Mouse (Mus musculus): ENCODE data around the gene Ppfia1. TPM values are rescaled to one million over a fixed set of nuclear protein-coding genes. Genes with fewer than 3 reads are reported as not detected.

Gene Ppfia1
- 12.8 and 23.9 TPM in 2 replicates for polyA plus RNA-seq (2015; fragmentation: Nextera tagmentation; extraction: Ambion mirVana)

DNA sequence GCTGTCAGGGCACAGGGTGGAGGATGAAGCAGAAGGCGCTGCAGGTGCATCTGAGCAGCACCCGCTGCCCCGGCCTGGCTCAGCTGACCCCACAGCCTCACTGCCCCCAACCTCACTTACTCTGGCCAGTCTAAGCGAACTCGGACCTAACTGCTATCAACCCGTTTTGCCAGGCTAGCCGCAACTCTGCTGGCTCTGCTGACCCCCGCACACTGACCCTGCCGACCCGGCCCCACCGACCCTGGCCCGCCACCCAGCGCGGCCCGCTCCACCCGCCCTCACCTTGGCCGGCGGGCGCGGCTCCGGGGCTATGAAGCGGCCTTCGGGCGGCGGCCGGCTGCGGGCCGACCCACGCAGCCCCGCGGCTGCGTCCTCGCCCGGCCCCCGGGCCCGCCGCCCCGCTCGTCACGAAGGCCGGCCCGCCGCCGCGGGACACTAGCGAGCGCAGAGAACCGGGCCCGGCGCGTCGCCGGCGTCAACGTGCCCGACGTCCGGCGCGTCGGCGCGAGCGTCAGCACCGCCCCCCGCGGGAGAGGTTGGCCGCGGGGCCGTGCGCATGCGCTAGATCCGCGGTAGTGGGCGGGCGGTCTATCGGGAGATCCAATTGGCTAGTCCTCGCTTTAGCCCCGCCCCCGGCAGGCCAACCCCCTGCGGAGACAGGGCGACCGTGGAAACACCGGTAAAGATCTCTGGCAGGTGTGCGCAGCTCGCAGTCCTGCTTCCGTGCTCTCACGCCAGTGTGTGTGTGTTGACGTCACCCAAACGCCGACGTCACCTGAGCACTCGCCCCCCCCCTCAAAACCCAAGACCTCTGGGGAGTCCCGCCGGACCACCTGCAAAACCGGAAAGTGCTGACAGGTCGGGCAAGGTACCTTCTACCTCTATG is at the start of gene Ppfia1:
TSS of gene Ppfia1 (minus strand) at position 493 of the 886 bp plus-strand sequence.
- Histone ChIP-seq H3K9me3 (ENCODE audit: control insufficient read depth, low read length) (no peaks in the 10 kb centered on the region), H3K36me3 (ENCODE audit: control insufficient read depth, insufficient read depth, low read length) (0 out of 2 replicates have a peak, but pooled peaks cover 4% of the 10 kb centered on the region), H3K4me3 (ENCODE audit: low read length) (peak within 1 kb of the TSS; percentile 92), H3K9ac (ENCODE audit: low read depth, low read length) (peak within 1 kb of the TSS; percentile 99), H3K27ac (ENCODE audit: low read depth, low read length) (peak within 1 kb of the TSS; percentile 79), H3K4me1 (ENCODE audit: control insufficient read depth, insufficient read depth, low read depth, low read length) (peaks cover 25% of the 10 kb centered on the region), H3K27me3 (replicated peaks; ENCODE audit: control insufficient read depth, insufficient read depth, low read length) (no peaks in the 10 kb centered on the region), H3K4me2 (ENCODE audit: low read length) (peak within 1 kb of the TSS; percentile 82)
- under 1% methylated on average over 97 of the region's 97 CpGs for WGBS
- ATAC-seq, result peak; percentile 97

DNA sequence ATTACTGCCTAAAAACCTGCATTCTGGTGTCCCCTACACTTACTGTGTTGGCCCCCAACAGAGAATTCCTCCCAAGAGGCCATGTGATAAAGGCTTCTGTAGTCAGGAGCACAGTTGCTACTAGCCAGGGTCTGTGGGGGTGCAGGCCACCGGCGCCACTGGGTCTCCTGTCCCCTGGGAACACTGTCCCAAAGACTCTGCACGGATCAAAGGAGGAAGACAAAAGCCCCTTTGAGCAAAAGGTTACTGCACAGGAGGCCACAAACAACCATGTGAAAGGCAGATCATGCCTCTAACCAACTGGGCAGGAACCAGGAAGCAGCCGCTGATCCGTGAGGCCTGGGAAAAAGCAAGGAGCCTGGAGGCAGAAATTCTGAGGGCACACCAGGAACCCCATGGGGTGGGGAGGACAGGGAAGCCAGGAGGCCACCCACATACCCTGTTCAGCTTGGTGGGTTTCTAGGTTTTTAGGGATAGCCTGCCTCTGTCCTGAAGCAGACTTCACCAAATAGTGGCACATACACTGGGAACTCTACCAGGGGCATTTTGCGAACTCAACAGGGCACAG is 46.9 kb upstream of the Ppfia1 start:
- no peaks in the 10 kb centered on the region for H3K36me3 ChIP-seq (ENCODE audit: control insufficient read depth, insufficient read depth, low read length)
- no peaks in the 10 kb centered on the region for H3K9me3 ChIP-seq (ENCODE audit: control insufficient read depth, low read length)
- WGBS, result 24% methylated on average over 6 of the region's 6 CpGs
- no peak overlapping the region for H3K9ac ChIP-seq (ENCODE audit: low read depth, low read length)
- no peaks in the 10 kb centered on the region for H3K27me3 ChIP-seq (replicated peaks; ENCODE audit: control insufficient read depth, insufficient read depth, low read length)
- H3K4me2 ChIP-seq (ENCODE audit: low read length), result no peak overlapping the region
- H3K27ac ChIP-seq (ENCODE audit: low read depth, low read length), result no peak overlapping the region
- no peak overlapping the region for H3K4me3 ChIP-seq (ENCODE audit: low read length)
- peak; percentile 58; the same call in 1 of the 2 replicates for ATAC-seq
- no peaks in the 10 kb centered on the region for H3K4me1 ChIP-seq (ENCODE audit: control insufficient read depth, insufficient read depth, low read depth, low read length)

DNA sequence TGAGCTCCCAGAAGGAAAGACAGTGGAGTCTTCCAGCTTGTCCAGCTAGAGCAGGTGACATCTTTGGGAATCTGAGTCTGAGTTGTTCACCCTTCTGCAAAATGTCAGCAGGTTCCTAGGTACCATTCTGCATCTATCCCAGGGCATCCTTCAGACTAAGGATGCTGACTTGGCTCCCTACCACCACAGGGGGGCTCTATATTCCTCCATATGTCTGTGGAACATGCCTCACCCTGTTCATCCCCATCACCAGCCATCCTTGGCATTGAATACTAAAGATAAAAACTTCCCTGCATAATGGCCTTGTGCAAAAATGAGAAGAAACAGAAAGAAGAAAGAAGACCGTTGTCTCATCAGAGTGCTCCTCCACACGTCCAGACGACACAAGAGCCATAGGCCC is 36.0 kb upstream of the Ppfia1 start:
- WGBS, result 73% methylated on average over 3 of the region's 3 CpGs
- no peak overlapping the region for H3K9ac ChIP-seq (ENCODE audit: low read depth, low read length)
- H3K27ac ChIP-seq (ENCODE audit: low read depth, low read length), result no peak overlapping the region
- H3K9me3 ChIP-seq (ENCODE audit: control insufficient read depth, low read length), result no peaks in the 10 kb centered on the region
- H3K27me3 ChIP-seq (replicated peaks; ENCODE audit: control insufficient read depth, insufficient read depth, low read length), result no peaks in the 10 kb centered on the region
- no peak overlapping the region for H3K4me3 ChIP-seq (ENCODE audit: low read length)
- no peaks in the 10 kb centered on the region for H3K36me3 ChIP-seq (ENCODE audit: control insufficient read depth, insufficient read depth, low read length)
- H3K4me2 ChIP-seq (ENCODE audit: low read length), result no peak overlapping the region
- H3K4me1 ChIP-seq (ENCODE audit: control insufficient read depth, insufficient read depth, low read depth, low read length), result no peaks in the 10 kb centered on the region
- ATAC-seq, result peak; percentile 66; the same call in 1 of the 2 replicates

DNA sequence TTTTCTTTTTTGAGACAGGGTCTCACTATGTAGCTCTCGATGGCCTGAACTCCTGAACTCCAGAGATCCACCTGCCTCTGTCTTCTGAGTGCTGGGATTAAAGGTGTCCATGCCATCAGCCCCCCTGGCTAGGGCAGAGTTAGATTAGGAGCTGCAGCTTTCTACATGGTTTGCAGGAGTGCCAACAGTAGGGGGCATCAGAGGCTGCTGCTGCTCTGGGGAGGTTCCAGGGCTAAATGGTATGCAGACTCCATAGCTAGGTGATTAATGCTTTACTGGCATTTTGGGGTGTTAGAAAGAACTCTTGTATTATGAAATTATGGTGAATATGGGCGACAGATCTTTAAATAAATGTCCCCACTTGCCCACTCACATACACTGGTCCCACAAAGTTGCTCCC is 33.8 kb upstream of the Ppfia1 start:
- peaks cover 3% of the 10 kb centered on the region for H3K4me1 ChIP-seq (ENCODE audit: control insufficient read depth, insufficient read depth, low read depth, low read length)
- H3K4me2 ChIP-seq (ENCODE audit: low read length), result no peak overlapping the region
- H3K36me3 ChIP-seq (ENCODE audit: control insufficient read depth, insufficient read depth, low read length), result no peaks in the 10 kb centered on the region
- no peaks in the 10 kb centered on the region for H3K9me3 ChIP-seq (ENCODE audit: control insufficient read depth, low read length)
- H3K27me3 ChIP-seq (replicated peaks; ENCODE audit: control insufficient read depth, insufficient read depth, low read length), result no peaks in the 10 kb centered on the region
- 41% methylated on average over 2 of the region's 2 CpGs for WGBS
- no peak overlapping the region for H3K4me3 ChIP-seq (ENCODE audit: low read length)
- H3K27ac ChIP-seq (ENCODE audit: low read depth, low read length), result no peak overlapping the region
- H3K9ac ChIP-seq (ENCODE audit: low read depth, low read length), result no peak overlapping the region
- no peak for ATAC-seq

DNA sequence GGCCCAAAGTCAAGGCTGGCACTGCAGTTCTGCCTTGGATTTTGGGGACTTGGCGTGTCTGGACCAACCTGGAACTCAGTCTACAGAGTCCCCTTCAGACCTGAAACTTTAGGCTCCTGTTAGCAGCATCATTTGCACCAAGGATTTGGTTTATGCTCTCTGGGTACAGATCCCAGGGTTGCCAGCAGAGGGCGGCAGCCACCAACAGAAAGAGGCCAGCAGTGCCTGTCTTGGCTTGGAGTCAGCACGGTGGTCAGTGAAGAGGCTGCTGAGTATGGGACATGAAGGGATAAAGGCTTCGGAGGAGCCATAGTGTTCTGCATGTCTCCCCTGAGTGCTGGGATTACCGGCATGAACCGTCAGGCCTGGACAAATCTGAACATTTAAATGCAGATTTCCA is 32.1 kb upstream of the Ppfia1 start:
- Histone ChIP-seq H3K27ac (ENCODE audit: low read depth, low read length) (no peak overlapping the region), H3K4me2 (ENCODE audit: low read length) (no peak overlapping the region), H3K4me3 (ENCODE audit: low read length) (no peak overlapping the region), H3K9me3 (ENCODE audit: control insufficient read depth, low read length) (no peaks in the 10 kb centered on the region), H3K27me3 (replicated peaks; ENCODE audit: control insufficient read depth, insufficient read depth, low read length) (no peaks in the 10 kb centered on the region), H3K36me3 (ENCODE audit: control insufficient read depth, insufficient read depth, low read length) (no peaks in the 10 kb centered on the region), H3K9ac (ENCODE audit: low read depth, low read length) (no peak overlapping the region), H3K4me1 (ENCODE audit: control insufficient read depth, insufficient read depth, low read depth, low read length) (peaks cover 11% of the 10 kb centered on the region)
- 6% methylated on average over 6 of the region's 6 CpGs for WGBS
- no peak for ATAC-seq

DNA sequence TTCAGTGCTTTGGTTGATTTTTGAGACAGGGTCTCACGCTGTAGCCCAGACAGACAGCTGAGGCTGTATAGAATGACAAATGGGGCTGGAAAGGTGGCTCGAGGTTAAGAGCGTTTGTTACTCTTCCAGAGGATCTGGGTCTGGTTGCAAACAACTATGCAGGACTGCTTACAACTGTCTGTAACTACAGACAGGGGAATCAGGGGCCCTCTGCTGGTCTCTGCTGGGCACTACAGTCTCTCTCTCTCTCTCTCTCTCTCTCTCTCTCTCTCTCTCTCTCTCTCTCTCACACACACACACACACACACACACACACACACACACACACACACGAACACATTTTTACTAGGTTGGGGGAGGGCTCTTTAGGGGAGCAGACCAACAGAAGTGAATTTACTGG is 30.1 kb upstream of the Ppfia1 start:
- Histone ChIP-seq H3K4me3 (ENCODE audit: low read length) (no peak overlapping the region), H3K4me2 (ENCODE audit: low read length) (no peak overlapping the region), H3K4me1 (ENCODE audit: control insufficient read depth, insufficient read depth, low read depth, low read length) (peaks cover 12% of the 10 kb centered on the region), H3K27ac (ENCODE audit: low read depth, low read length) (no peak overlapping the region), H3K27me3 (replicated peaks; ENCODE audit: control insufficient read depth, insufficient read depth, low read length) (no peaks in the 10 kb centered on the region), H3K9me3 (ENCODE audit: control insufficient read depth, low read length) (no peaks in the 10 kb centered on the region), H3K9ac (ENCODE audit: low read depth, low read length) (no peak overlapping the region), H3K36me3 (ENCODE audit: control insufficient read depth, insufficient read depth, low read length) (no peaks in the 10 kb centered on the region; the same call in 1 of the 2 replicates)
- ATAC-seq, result no peak
- WGBS, result 4% methylated on average over 4 of the region's 4 CpGs

DNA sequence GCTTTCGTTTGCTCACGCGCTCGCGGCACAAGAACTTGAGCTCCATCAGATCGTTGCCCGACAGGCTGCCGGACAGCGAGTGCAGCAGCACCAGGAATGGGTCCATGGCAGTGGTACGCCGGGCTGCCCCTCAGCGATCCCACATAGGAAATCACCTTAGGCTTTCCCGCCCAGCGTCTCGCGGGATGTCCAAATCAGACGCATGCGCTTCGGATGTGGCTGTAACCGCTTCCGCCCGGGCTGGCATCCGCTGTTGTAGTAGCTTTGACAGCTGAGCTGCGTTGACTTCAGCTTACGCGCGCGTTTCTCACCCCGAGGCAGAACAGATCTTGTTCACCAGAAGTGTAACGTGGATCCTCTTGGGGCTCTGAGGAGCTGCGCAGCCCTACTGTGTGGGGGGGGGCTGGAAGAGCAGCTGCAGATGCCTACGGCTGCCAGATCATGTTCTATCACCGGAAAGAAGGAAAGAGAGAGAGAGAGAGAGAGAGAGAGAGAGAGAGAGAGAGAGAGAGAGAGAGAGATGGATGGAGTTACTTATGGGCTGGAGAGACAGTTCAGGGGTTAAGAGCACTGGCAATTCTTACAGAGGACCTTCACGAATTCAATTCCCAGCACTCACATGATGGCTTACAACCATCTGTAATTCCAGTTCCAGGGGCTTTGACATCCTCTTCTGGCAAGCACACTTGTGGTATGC is 28.9 kb upstream of the Ppfia1 start, which contains the start of gene Fadd:
TSS of gene Fadd (minus strand) at position 180 of the 697 bp plus-strand sequence.
- under 1% methylated on average over 34 of the region's 34 CpGs for whole genome bisulfite sequencing
- H3K9ac ChIP-seq (ENCODE audit: low read depth, low read length), result peak within 1 kb of the TSS; percentile 87
- no peaks in the 10 kb centered on the region for H3K27me3 ChIP-seq (replicated peaks; ENCODE audit: control insufficient read depth, insufficient read depth, low read length)
- ATAC-seq, result peak; percentile 87
- H3K27ac ChIP-seq (ENCODE audit: low read depth, low read length), result peak within 1 kb of the TSS; percentile 90
- H3K9me3 ChIP-seq (ENCODE audit: control insufficient read depth, low read length), result no peaks in the 10 kb centered on the region
- H3K4me2 ChIP-seq (ENCODE audit: low read length), result peak within 1 kb of the TSS; percentile 87
- H3K4me1 ChIP-seq (ENCODE audit: control insufficient read depth, insufficient read depth, low read depth, low read length), result peaks cover 12% of the 10 kb centered on the region
- H3K4me3 ChIP-seq (ENCODE audit: low read length), result peak within 1 kb of the TSS; percentile 88
- no peaks in the 10 kb centered on the region; the same call in 1 of the 2 replicates for H3K36me3 ChIP-seq (ENCODE audit: control insufficient read depth, insufficient read depth, low read length)

DNA sequence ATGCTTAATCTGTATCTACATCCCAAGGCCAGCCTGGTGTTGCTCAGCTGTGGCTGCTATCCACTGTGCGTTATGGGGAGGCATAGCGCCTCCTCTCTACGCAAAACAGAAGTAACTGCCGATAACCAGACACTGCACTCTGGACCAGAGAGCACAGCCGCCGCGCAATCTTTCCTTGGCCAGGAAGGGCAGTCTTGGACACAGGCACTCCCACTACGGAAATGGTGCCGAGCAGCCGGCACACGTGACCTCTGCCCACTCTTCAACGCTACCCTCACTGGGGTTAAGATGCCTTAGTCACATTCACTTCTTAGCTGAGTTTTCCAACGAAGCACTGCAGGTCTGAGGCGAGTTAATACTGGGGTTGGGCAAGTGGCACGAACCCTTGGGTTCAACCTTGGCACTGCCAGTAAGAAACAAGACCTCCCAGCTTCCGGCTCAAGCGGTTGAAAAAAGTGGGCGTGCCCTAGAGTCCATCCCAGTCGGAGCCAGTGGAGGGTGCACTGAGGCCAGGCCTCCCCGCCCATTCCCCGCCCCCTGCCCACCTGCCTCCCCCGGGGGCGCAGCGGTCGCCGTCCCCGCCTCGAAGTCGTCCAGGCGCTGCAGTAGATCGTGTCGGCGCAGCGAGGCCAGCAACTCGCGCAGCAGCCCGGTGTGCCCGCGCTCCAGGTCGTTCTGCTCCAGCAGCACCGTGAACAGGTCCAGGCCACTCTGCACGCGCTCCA is 28.2 kb upstream of the Ppfia1 start:
- peak overlapping the region; percentile 90 for H3K27ac ChIP-seq (ENCODE audit: low read depth, low read length)
- no peaks in the 10 kb centered on the region for H3K9me3 ChIP-seq (ENCODE audit: control insufficient read depth, low read length)
- H3K27me3 ChIP-seq (replicated peaks; ENCODE audit: control insufficient read depth, insufficient read depth, low read length), result no peaks in the 10 kb centered on the region
- peak overlapping the region; percentile 87 for H3K4me2 ChIP-seq (ENCODE audit: low read length)
- under 1% methylated on average over 43 of the region's 43 CpGs for WGBS
- ATAC-seq, result peak; percentile 85
- H3K9ac ChIP-seq (ENCODE audit: low read depth, low read length), result peak overlapping the region; percentile 87
- H3K4me1 ChIP-seq (ENCODE audit: control insufficient read depth, insufficient read depth, low read depth, low read length), result peaks cover 12% of the 10 kb centered on the region
- H3K4me3 ChIP-seq (ENCODE audit: low read length), result peak overlapping the region; percentile 88
- H3K36me3 ChIP-seq (ENCODE audit: control insufficient read depth, insufficient read depth, low read length), result no peaks in the 10 kb centered on the region; the same call in 1 of the 2 replicates
